Mouse (Mus musculus) stomach, embryonic 15.5 days (tissue): ENCODE data around the gene Mettl16. TPM values are rescaled to one million over a fixed set of nuclear protein-coding genes. Genes with fewer than 3 reads are reported as not detected.
A peak's percentile ranks its signal among the peaks of the same experiment; 100 is the strongest.

ENCODE experiments used
- ATAC-seq: fragments of 200-750 bp; cut with Nextera tagmentation; 2 replicates; pipeline ENCODE4 v1.8.0; 2017; ENCODE audit warnings: low read depth, moderate number of reproducible peaks, moderate TSS enrichment; ENCODE audit not compliant: insufficient read depth, low FRiP score
- H3K27ac ChIP-seq: fragments of 300-500 bp; sonication (generic); 2 replicates; pipeline ENCODE4 v1.5.1; 2015; ENCODE audit warnings: mild to moderate bottlenecking, inconsistent platforms
- H3K27me3 ChIP-seq: fragments of 300-500 bp; sonication (generic); replicated peaks from 2 replicates; pipeline ENCODE4 v1.6.1; 2015; ENCODE audit warnings: inconsistent platforms
- H3K36me3 ChIP-seq: fragments of 300-500 bp; sonication (generic); 2 replicates; pipeline ENCODE4 v1.6.1; 2015; ENCODE audit warnings: inconsistent platforms
- H3K4me1 ChIP-seq: fragments of 300-500 bp; sonication (generic); 2 replicates; pipeline ENCODE4 v1.6.1; 2015; ENCODE audit warnings: inconsistent platforms
- H3K4me2 ChIP-seq: fragments of 300-500 bp; sonication (generic); 2 replicates; pipeline ENCODE4 v1.6.1; 2015; ENCODE audit warnings: mild to moderate bottlenecking, inconsistent platforms
- H3K4me3 ChIP-seq: fragments of 300-500 bp; sonication (generic); replicated peaks from 2 replicates; pipeline ENCODE4 v1.5.1; 2015; ENCODE audit warnings: inconsistent platforms
- H3K9ac ChIP-seq: fragments of 300-500 bp; sonication (generic); 2 replicates; pipeline ENCODE4 v1.6.1; 2015; ENCODE audit warnings: inconsistent platforms
- H3K9me3 ChIP-seq: fragments of 300-500 bp; sonication (generic); 2 replicates; pipeline ENCODE4 v1.6.1; 2016; ENCODE audit warnings: inconsistent platforms
- WGBS: fragments of 180-500 bp; shearing (Covaris S2); methylation state at CpG from one replicate; pipeline ENCODE4 v1.1.7; 2015; 5-methylcytosine and 5-hydroxymethylcytosine counted together
- polyA plus RNA-seq: library from polyadenylated mRNA; unstranded; fragments of >200 nt; fragmentation: Nextera tagmentation; extraction: Ambion mirVana; gene quantifications from 2 replicates; pipeline ENCODE4 v1.2.1, GENCODE M21; 2015

Gene Mettl16
- polyA plus RNA-seq, 1 experiment from 2014 or later, result 43.9 TPM

GRCm38 (mm10) chr11:74751352-74752066, 19.1 kb upstream of the Mettl16 start:
- no peak overlapping the region for H3K9ac ChIP-seq
- no peak for ATAC-seq
- H3K4me2 ChIP-seq, result no peak overlapping the region
- H3K9me3 ChIP-seq, result no peaks in the 10 kb centered on the region
- 70% methylated on average over 9 of the region's 9 CpGs for WGBS
- no peak overlapping the region for H3K27ac ChIP-seq
- no peaks in the 10 kb centered on the region for H3K27me3 ChIP-seq
- H3K4me3 ChIP-seq, result no peak overlapping the region
- H3K4me1 ChIP-seq, result no peaks in the 10 kb centered on the region
- H3K36me3 ChIP-seq, result no peaks in the 10 kb centered on the region

- H3K9me3 ChIP-seq, result no peaks in the 10 kb centered on the region
- H3K36me3 ChIP-seq, result no peaks in the 10 kb centered on the region
- no peak overlapping the region for H3K9ac ChIP-seq
- H3K4me3 ChIP-seq, result no peak overlapping the region
- no peaks in the 10 kb centered on the region for H3K4me1 ChIP-seq
- H3K27me3 ChIP-seq, result no peaks in the 10 kb centered on the region
- WGBS, result 53% methylated on average over 2 of the region's 2 CpGs
- H3K4me2 ChIP-seq, result no peak overlapping the region
- no peak overlapping the region for H3K27ac ChIP-seq
- no peak for ATAC-seq
Measured at GRCm38 (mm10) chr11:74756631-74757030, 14.0 kb upstream of the Mettl16 start.

- H3K27me3 ChIP-seq, result no peaks in the 10 kb centered on the region
- no peak overlapping the region for H3K4me2 ChIP-seq
- WGBS, result 69% methylated on average over 12 of the region's 12 CpGs
- no peak for ATAC-seq
- no peaks in the 10 kb centered on the region for H3K36me3 ChIP-seq
- H3K9me3 ChIP-seq, result no peaks in the 10 kb centered on the region
- no peak overlapping the region for H3K9ac ChIP-seq
- H3K4me1 ChIP-seq, result no peaks in the 10 kb centered on the region
- no peak overlapping the region for H3K27ac ChIP-seq
- no peak overlapping the region for H3K4me3 ChIP-seq
Measured at GRCm38 (mm10) chr11:74761011-74761705, 9.5 kb upstream of the Mettl16 start.

GRCm38 (mm10) chr11:74763960-74764625, 6.5 kb upstream of the Mettl16 start:
- Histone ChIP-seq H3K9ac (no peak overlapping the region), H3K27me3 (no peaks in the 10 kb centered on the region), H3K4me1 (no peaks in the 10 kb centered on the region), H3K36me3 (no peaks in the 10 kb centered on the region), H3K4me2 (no peak overlapping the region), H3K4me3 (no peak overlapping the region), H3K27ac (no peak overlapping the region), H3K9me3 (no peaks in the 10 kb centered on the region)
- WGBS, result 67% methylated on average over 10 of the region's 10 CpGs
- ATAC-seq, result no peak

- Histone ChIP-seq H3K27me3 (no peaks in the 10 kb centered on the region), H3K9ac (no peak overlapping the region), H3K4me2 (no peak overlapping the region), H3K4me1 (peaks cover 8% of the 10 kb centered on the region), H3K9me3 (no peaks in the 10 kb centered on the region), H3K27ac (no peak overlapping the region), H3K4me3 (no peak overlapping the region), H3K36me3 (no peaks in the 10 kb centered on the region)
- 88% methylated on average over 4 of the region's 4 CpGs for WGBS
- no peak for ATAC-seq
Measured at GRCm38 (mm10) chr11:74767469-74767868, 3.2 kb upstream of the Mettl16 start.

- Histone ChIP-seq H3K36me3 (no peaks in the 10 kb centered on the region), H3K4me2 (no peak overlapping the region), H3K27ac (no peak overlapping the region), H3K4me3 (no peak overlapping the region), H3K4me1 (peaks cover 8% of the 10 kb centered on the region), H3K27me3 (no peaks in the 10 kb centered on the region), H3K9me3 (no peaks in the 10 kb centered on the region), H3K9ac (no peak overlapping the region)
- WGBS, result 45% methylated on average over 5 of the region's 6 CpGs
- no peak for ATAC-seq
Measured at GRCm38 (mm10) chr11:74768045-74768444, 2.6 kb upstream of the Mettl16 start.

GRCm38 (mm10) chr11:74770037-74770436, 593 bp upstream of the Mettl16 start:
- peak overlapping the region; percentile 57 for H3K4me2 ChIP-seq
- 77% methylated on average over 9 of the region's 9 CpGs for WGBS
- H3K36me3 ChIP-seq, result no peaks in the 10 kb centered on the region
- no peaks in the 10 kb centered on the region for H3K9me3 ChIP-seq
- H3K4me3 ChIP-seq, result peak overlapping the region; percentile 89
- 0 out of 2 replicates have a peak overlapping the region, but pooled peaks have one; percentile 11 for H3K9ac ChIP-seq
- no peaks in the 10 kb centered on the region for H3K27me3 ChIP-seq
- H3K27ac ChIP-seq, result peak overlapping the region; percentile 95
- ATAC-seq, result no peak
- peaks cover 8% of the 10 kb centered on the region for H3K4me1 ChIP-seq

GRCm38 (mm10) chr11:74771234-74771633, 604 bp downstream of the Mettl16 start:
- Histone ChIP-seq H3K4me2 (peak overlapping the region; percentile 73), H3K4me1 (peaks cover 8% of the 10 kb centered on the region), H3K9me3 (no peaks in the 10 kb centered on the region), H3K27me3 (no peaks in the 10 kb centered on the region), H3K36me3 (peaks cover 8% of the 10 kb centered on the region; the same call in 1 of the 2 replicates), H3K9ac (peak overlapping the region; percentile 87; the same call in 1 of the 2 replicates), H3K27ac (peak overlapping the region; percentile 95), H3K4me3 (peak overlapping the region; percentile 89)
- WGBS, result 10% methylated on average over 8 of the region's 8 CpGs
- no peak for ATAC-seq

GRCm38 (mm10) chr11:74771650-74772049, 1.0 kb downstream of the Mettl16 start:
- Histone ChIP-seq H3K4me3 (peak overlapping the region; percentile 89), H3K9ac (no peak overlapping the region), H3K36me3 (peaks cover 8% of the 10 kb centered on the region; the same call in 1 of the 2 replicates), H3K27ac (peak overlapping the region; percentile 95; the same call in 1 of the 2 replicates), H3K9me3 (no peaks in the 10 kb centered on the region), H3K4me1 (peaks cover 8% of the 10 kb centered on the region), H3K27me3 (no peaks in the 10 kb centered on the region), H3K4me2 (peak overlapping the region; percentile 73)
- WGBS, result 70% methylated on average over 4 of the region's 4 CpGs
- ATAC-seq, result no peak

- Histone ChIP-seq H3K36me3 (peaks cover 8% of the 10 kb centered on the region; the same call in 1 of the 2 replicates), H3K4me3 (no peak overlapping the region), H3K4me1 (peaks cover 8% of the 10 kb centered on the region), H3K27ac (no peak overlapping the region), H3K27me3 (no peaks in the 10 kb centered on the region), H3K9me3 (no peaks in the 10 kb centered on the region), H3K4me2 (no peak overlapping the region), H3K9ac (no peak overlapping the region)
- no peak for ATAC-seq
- 84% methylated on average over 2 of the region's 2 CpGs for WGBS
Measured at GRCm38 (mm10) chr11:74772386-74772785, 1.8 kb downstream of the Mettl16 start.

GRCm38 (mm10) chr11:74792874-74793273, 22.2 kb downstream of the Mettl16 start:
- peaks cover 20% of the 10 kb centered on the region for H3K36me3 ChIP-seq
- WGBS, result 88% methylated on average over 4 of the region's 4 CpGs
- ATAC-seq, result no peak

GRCm38 (mm10) chr11:74800658-74801057, 30.0 kb downstream of the Mettl16 start:
- H3K27ac ChIP-seq, result no peak overlapping the region
- WGBS, result 81% methylated on average over 4 of the region's 4 CpGs
- no peaks in the 10 kb centered on the region for H3K27me3 ChIP-seq
- no peak for ATAC-seq
- H3K4me2 ChIP-seq, result no peak overlapping the region
- no peak overlapping the region for H3K4me3 ChIP-seq
- no peaks in the 10 kb centered on the region for H3K9me3 ChIP-seq
- H3K9ac ChIP-seq, result no peak overlapping the region
- no peaks in the 10 kb centered on the region for H3K4me1 ChIP-seq
- peaks cover 26% of the 10 kb centered on the region; the same call in 1 of the 2 replicates for H3K36me3 ChIP-seq

More at GRCm38 (mm10) chr11:74792874-74793273, 22.2 kb downstream of the Mettl16 start:
- Histone ChIP-seq H3K9me3 (no peaks in the 10 kb centered on the region), H3K4me3 (no peak overlapping the region), H3K4me1 (no peaks in the 10 kb centered on the region), H3K27me3 (no peaks in the 10 kb centered on the region), H3K27ac (no peak overlapping the region), H3K4me2 (no peak overlapping the region), H3K9ac (no peak overlapping the region)
